Mouse (Mus musculus) layer of hippocampus, adult 11-12 months (tissue): Measurements from ENCODE around the gene Larp1.

Experiments
- DNase-seq: peaks from one replicate; pipeline ENCODE4 v3.0.0; 2022; ENCODE audit warnings: low spot score

The Larp1 gene

GRCm38 (mm10) chr11:58009051-58009515 lies at the start of gene Larp1:
Gene Larp1, plus strand, starts transcription at chr11:58009064.
- DNase-seq = no peak

- no peak for DNase-seq
Measured at GRCm38 (mm10) chr11:57959924-57960323, 48.9 kb upstream of the Larp1 start.

GRCm38 (mm10) chr11:57962382-57963285 lies 46.2 kb upstream of the Larp1 start:
- DNase-seq = peak; percentile 83

- DNase-seq = no peak
Measured at GRCm38 (mm10) chr11:57963291-57963870, 45.5 kb upstream of the Larp1 start.

- DNase-seq = no peak
Measured at GRCm38 (mm10) chr11:57966630-57967029, 42.2 kb upstream of the Larp1 start.

GRCm38 (mm10) chr11:57968301-57968700 lies 40.6 kb upstream of the Larp1 start:
- no peak for DNase-seq

- DNase-seq = no peak
Measured at GRCm38 (mm10) chr11:57970541-57970940, 38.3 kb upstream of the Larp1 start.

GRCm38 (mm10) chr11:57973001-57973912 lies 35.6 kb upstream of the Larp1 start:
- no peak for DNase-seq

- DNase-seq = no peak
Measured at GRCm38 (mm10) chr11:57973913-57974234, 35.0 kb upstream of the Larp1 start.

- DNase-seq = no peak
Measured at GRCm38 (mm10) chr11:57975876-57976275, 33.0 kb upstream of the Larp1 start.

- DNase-seq = no peak
Measured at GRCm38 (mm10) chr11:57977681-57978080, 31.2 kb upstream of the Larp1 start.

- DNase-seq = no peak
Measured at GRCm38 (mm10) chr11:57979621-57980020, 29.2 kb upstream of the Larp1 start.

- DNase-seq = no peak
Measured at GRCm38 (mm10) chr11:57981083-57981809, 27.6 kb upstream of the Larp1 start.

GRCm38 (mm10) chr11:57983480-57984342 lies 25.2 kb upstream of the Larp1 start:
- no peak for DNase-seq

- DNase-seq = no peak
Measured at GRCm38 (mm10) chr11:57984343-57984666, 24.6 kb upstream of the Larp1 start.

- DNase-seq = no peak
Measured at GRCm38 (mm10) chr11:57985485-57985884, 23.4 kb upstream of the Larp1 start.

- no peak for DNase-seq
Measured at GRCm38 (mm10) chr11:57986053-57986452, 22.8 kb upstream of the Larp1 start.

- DNase-seq = no peak
Measured at GRCm38 (mm10) chr11:57986456-57986855, 22.4 kb upstream of the Larp1 start.

GRCm38 (mm10) chr11:57986861-57987260 lies 22.0 kb upstream of the Larp1 start:
- DNase-seq = no peak

- DNase-seq = no peak
Measured at GRCm38 (mm10) chr11:57998168-57998567, 10.7 kb upstream of the Larp1 start.

GRCm38 (mm10) chr11:57998872-57999271 lies 10.0 kb upstream of the Larp1 start:
- DNase-seq = no peak
